ENCODE assay signal across 22 mouse cellular contexts in genomic region chr6:58330686-58331085, GRCm38 (mm10). TPM values are rescaled to one million over a fixed set of nuclear protein-coding genes. Genes with fewer than 3 reads are reported as not detected.
A peak's percentile ranks its signal among the peaks of the same experiment; 100 is the strongest.
DNase-seq lines count a peak whose midpoint lies in the region; TF ChIP-seq lines count a peak whose summit lies in the region.
"Not testable (repeated sequence)": the region's sequence is repeated elsewhere in the genome, so short reads cannot be mapped to it uniquely, and the experiment has no call there.
"Had no signal": no experiment of that assay in that cellular context is flagged by ENCODE, and none has a peak within 500 bp of the region (broad histone marks: within the 10 kb centered on the region; RNA-seq: fewer than 3 reads in every experiment).

No protein-coding gene starts in this region.

- H3ac ChIP-seq in myocyte (ENCODE audit: control insufficient read depth, insufficient read length) = not testable (repeated sequence)

- DNase-seq in adrenal gland, postnatal 10 days = peak; percentile 1
- peak; percentile 3 for DNase-seq in gastrocnemius, postnatal 10 days
- DNase-seq in kidney, postnatal 10 days = peak; percentile 28
- DNase-seq in testis, postnatal 10 days (ENCODE audit: low spot score) = peak; percentile 49

- not testable (repeated sequence) for H3K36me3 ChIP-seq in myocyte (ENCODE audit: control insufficient read depth, insufficient read depth)

- H3K4me2 ChIP-seq in myocyte (ENCODE audit: low read depth) = not testable (repeated sequence)

- H3K27me3 ChIP-seq in myocyte (ENCODE audit: control insufficient read depth, insufficient read depth, insufficient read length) = not testable (repeated sequence)

- not testable (repeated sequence) for TF ChIP-seq POLR2A in myocyte (IDR thresholded peaks at IDR 0.05; ENCODE audit: insufficient read length, low read depth)

- H3K79me2 ChIP-seq in myocyte (ENCODE audit: control insufficient read depth, insufficient read depth) = not testable (repeated sequence)

- not testable (repeated sequence) for H3K4me3 ChIP-seq in myocyte

TF ChIP-seq in myocyte, 11 proteins besides CTCF, POLR2A, EP300 and RAD21:
- TF ChIP-seq REST (IDR thresholded peaks at IDR 0.05; ENCODE audit: insufficient read depth, insufficient read length) = peak; percentile 22

RNA-seq across cellular contexts. Expression of gene Vmn1r29, which starts 29.3 kb away (rescaled TPM):
- not detected for total RNA-seq in adrenal gland, postnatal 10 days (2021)
- total RNA-seq in gastrocnemius, postnatal 10 days (2021) = not detected
- polyA plus RNA-seq in myocyte (2012; fragmentation: generic; extraction: Trizol) = not detected
- total RNA-seq: adrenal gland, adult 18-20 months; adrenal gland, adult 8-10 months; adrenal gland, postnatal 36 days; CH12.LX; forebrain, postnatal 0 days had no signal
- polyA plus RNA-seq: activated CD4-positive, CD25-positive, alpha-beta regulatory T cell, adult 4 months; CD4-positive, CD25-positive, alpha-beta regulatory T cell, adult 4 months; cerebellum, adult 2 months; cortical plate, adult 2 months; embryonic facial prominence, embryonic 10.5 days; embryonic facial prominence, embryonic 12.5 days; embryonic facial prominence, embryonic 14.5 days; forebrain, embryonic 11.5 days; forebrain, embryonic 13.5 days; forebrain, embryonic 15.5 days; forebrain, postnatal 0 days; G1E; Patski had no signal
